Mouse (Mus musculus) intestine, postnatal 0 days (tissue): Measurements from ENCODE around the gene Erbb2. TPM values are rescaled to one million over a fixed set of nuclear protein-coding genes. Genes with fewer than 3 reads are reported as not detected.

Source experiments
- ATAC-seq: fragments of 200-750 bp; cut with Nextera tagmentation; 2 replicates; pipeline ENCODE4 v1.8.0; 2017; ENCODE audit warnings: mild to moderate bottlenecking, moderate TSS enrichment, moderate library complexity
- H3K27ac ChIP-seq: fragments of 300-500 bp; sonication (generic); 2 replicates; pipeline ENCODE4 v1.5.1; 2014; ENCODE audit warnings: mild to moderate bottlenecking, low read depth, low read length, moderate library complexity
- H3K27me3 ChIP-seq: fragments of 300-500 bp; sonication (generic); replicated peaks from 2 replicates; pipeline ENCODE4 v1.6.1; 2014; ENCODE audit warnings: low read length, mixed read lengths; ENCODE audit not compliant: control insufficient read depth, insufficient read depth
- H3K36me3 ChIP-seq: fragments of 300-500 bp; sonication (generic); 2 replicates; pipeline ENCODE4 v1.6.1; 2014; ENCODE audit warnings: mild to moderate bottlenecking, moderate library complexity; ENCODE audit not compliant: control insufficient read depth, insufficient read depth
- H3K4me1 ChIP-seq: fragments of 300-500 bp; sonication (generic); replicated peaks from 2 replicates; pipeline ENCODE4 v1.6.1; 2014; ENCODE audit warnings: antibody characterized with exemption, low read length, mixed read lengths; ENCODE audit not compliant: control insufficient read depth, insufficient read depth
- H3K4me2 ChIP-seq: fragments of 300-500 bp; sonication (generic); replicated peaks from 2 replicates; pipeline ENCODE4 v1.6.1; 2014; ENCODE audit warnings: low read depth, mild to moderate bottlenecking, moderate library complexity
- H3K4me3 ChIP-seq: fragments of 300-500 bp; sonication (generic); 2 replicates; pipeline ENCODE4 v1.5.1; 2014; ENCODE audit warnings: low read depth, low read length
- H3K9ac ChIP-seq: fragments of 300-500 bp; sonication (generic); 2 replicates; pipeline ENCODE4 v1.6.1; 2014; ENCODE audit warnings: mild to moderate bottlenecking, low read depth, low read length
- H3K9me3 ChIP-seq: fragments of 300-500 bp; sonication (generic); 2 replicates; pipeline ENCODE4 v1.6.1; 2016; ENCODE audit warnings: mixed run types; ENCODE audit not compliant: control insufficient read depth
- CTCF ChIP-seq: sonication (generic); IDR thresholded peaks from 2 replicates; pipeline ENCODE4 v1.5.1; 2016; ENCODE audit warnings: low read depth, mild to moderate bottlenecking, control low read depth, antibody characterized with exemption, moderate library complexity
- WGBS: fragments of 180-500 bp; shearing (Covaris S2); extraction: QIAGEN DNeasy Blood & Tissue Kit; methylation state at CpG from one replicate; pipeline ENCODE4 v1.1.7; 2014; 5-methylcytosine and 5-hydroxymethylcytosine counted together
- polyA plus RNA-seq: library from polyadenylated mRNA; unstranded; fragments of >200 nt; fragmentation: Nextera tagmentation; extraction: Ambion mirVana; gene quantifications from 2 replicates; pipeline ENCODE4 v1.2.1, GENCODE M21; 2015

Erbb2 gene
- polyA plus RNA-seq, 1 experiment from 2014 or later, result 19.4 TPM

- H3K9ac ChIP-seq, result no peak overlapping the region
- TF ChIP-seq CTCF, result no peak
Measured at GRCm38 (mm10) chr11:98393317-98393716, 19.0 kb upstream of the Erbb2 start.

GRCm38 (mm10) chr11:98394301-98394700 lies 18.0 kb upstream of the Erbb2 start:
- ATAC-seq, result no peak
- Histone ChIP-seq H3K4me1 (peaks cover 9% of the 10 kb centered on the region; the same call in 1 of the 2 replicates), H3K27me3 (no peaks in the 10 kb centered on the region), H3K9ac (no peak overlapping the region), H3K27ac (peak overlapping the region; percentile 83), H3K4me3 (no peak overlapping the region), H3K4me2 (no peak overlapping the region), H3K9me3 (no peaks in the 10 kb centered on the region), H3K36me3 (peaks cover 7% of the 10 kb centered on the region)
- TF ChIP-seq CTCF, result no peak
- WGBS, result 38% methylated on average over 6 of the region's 6 CpGs

More at GRCm38 (mm10) chr11:98393317-98393716, 19.0 kb upstream of the Erbb2 start:
- peaks cover 7% of the 10 kb centered on the region for H3K36me3 ChIP-seq
- H3K4me1 ChIP-seq, result peaks cover 9% of the 10 kb centered on the region; the same call in 1 of the 2 replicates
- no peaks in the 10 kb centered on the region for H3K9me3 ChIP-seq
- WGBS, result 40% methylated on average over 6 of the region's 6 CpGs
- no peaks in the 10 kb centered on the region for H3K27me3 ChIP-seq
- no peak overlapping the region for H3K4me3 ChIP-seq
- no peak for ATAC-seq
- peak overlapping the region; percentile 54; the same call in 1 of the 2 replicates for H3K27ac ChIP-seq
- H3K4me2 ChIP-seq, result no peak overlapping the region

- peak; percentile 90 for ATAC-seq
- Histone ChIP-seq H3K4me2 (no peak overlapping the region), H3K36me3 (peaks cover 7% of the 10 kb centered on the region), H3K4me3 (no peak overlapping the region), H3K9me3 (no peaks in the 10 kb centered on the region), H3K27ac (peak overlapping the region; percentile 83), H3K9ac (no peak overlapping the region), H3K27me3 (no peaks in the 10 kb centered on the region), H3K4me1 (peaks cover 9% of the 10 kb centered on the region; the same call in 1 of the 2 replicates)
- no peak for TF ChIP-seq CTCF
- WGBS, result 29% methylated on average over 4 of the region's 4 CpGs
Measured at GRCm38 (mm10) chr11:98395041-98395440, 17.2 kb upstream of the Erbb2 start.

- no peak for ATAC-seq
- Histone ChIP-seq H3K27ac (no peak overlapping the region), H3K27me3 (no peaks in the 10 kb centered on the region), H3K9ac (no peak overlapping the region), H3K4me3 (no peak overlapping the region), H3K4me1 (peaks cover 8% of the 10 kb centered on the region; the same call in 1 of the 2 replicates), H3K36me3 (peaks cover 7% of the 10 kb centered on the region), H3K9me3 (no peaks in the 10 kb centered on the region), H3K4me2 (no peak overlapping the region)
- 93% methylated on average over 7 of the region's 7 CpGs for WGBS
- no peak for TF ChIP-seq CTCF
Measured at GRCm38 (mm10) chr11:98397946-98398345, 14.3 kb upstream of the Erbb2 start.

GRCm38 (mm10) chr11:98400161-98400726 lies 12.0 kb upstream of the Erbb2 start, which contains the start of gene Pgap3:
Pgap3 (minus strand) TSS chr11:98400490.
- Histone ChIP-seq H3K4me1 (0 out of 2 replicates have a peak, but pooled peaks cover 4% of the 10 kb centered on the region), H3K9ac (peak within 1 kb of the TSS; percentile 68), H3K27me3 (no peaks in the 10 kb centered on the region), H3K4me2 (peak within 1 kb of the TSS; percentile 69), H3K9me3 (no peaks in the 10 kb centered on the region), H3K36me3 (peaks cover 7% of the 10 kb centered on the region), H3K27ac (peak within 1 kb of the TSS; percentile 98), H3K4me3 (peak within 1 kb of the TSS; percentile 55)
- no peak for TF ChIP-seq CTCF
- WGBS, result 0% methylated on average over 38 of the region's 40 CpGs
- peak; percentile 77 for ATAC-seq

- Histone ChIP-seq H3K36me3 (peaks cover 7% of the 10 kb centered on the region), H3K9me3 (no peaks in the 10 kb centered on the region), H3K27ac (peak overlapping the region; percentile 98), H3K4me1 (0 out of 2 replicates have a peak, but pooled peaks cover 3% of the 10 kb centered on the region), H3K27me3 (no peaks in the 10 kb centered on the region), H3K4me2 (peak overlapping the region; percentile 69), H3K9ac (peak overlapping the region; percentile 68; the same call in 1 of the 2 replicates), H3K4me3 (peak overlapping the region; percentile 55)
- ATAC-seq, result peak; percentile 70
- TF ChIP-seq CTCF, result peak; percentile 4; the same call in 1 of the 2 replicates
- 31% methylated on average over 3 of the region's 3 CpGs for WGBS
Measured at GRCm38 (mm10) chr11:98400816-98401215, 11.5 kb upstream of the Erbb2 start.
